Mouse (Mus musculus) right cerebral cortex, postnatal 10 days (tissue): ENCODE measurements at regions not wholly inside any gene's neighbourhood (a gene's known extent, or its start where the extent isn't known, plus 50 kb on each side); places are given as distances from the start of the nearest gene placed in this dataset.
A peak's percentile ranks its signal among the peaks of the same experiment; 100 is the strongest.
"Not testable (repeated sequence)": the region's sequence is repeated elsewhere in the genome, so short reads cannot be mapped to it uniquely, and the experiment has no call there.

Source experiments
- DNase-seq, 2 experiments: peaks; one replicate each; pipeline ENCODE4 v3.0.0; 2021; ENCODE audit warnings: low spot score in 2 of 2

GRCm38 (mm10) chr8:8847579-8847978 is 157.3 kb upstream of the Arglu1 start:
- no peak for DNase-seq

- DNase-seq = no peak
Observed at GRCm38 (mm10) chr8:8842326-8842725, 152.0 kb upstream of the Arglu1 start.

- DNase-seq = not testable (repeated sequence)
Observed at GRCm38 (mm10) chr8:8836166-8836565, 145.8 kb upstream of the Arglu1 start.

GRCm38 (mm10) chr8:8831306-8831705 is 141.0 kb upstream of the Arglu1 start:
- DNase-seq = no peak

GRCm38 (mm10) chr8:8829230-8829629 is 138.9 kb upstream of the Arglu1 start:
- DNase-seq = no peak

- DNase-seq = no peak
Observed at GRCm38 (mm10) chr8:8827555-8827954, 137.2 kb upstream of the Arglu1 start.

GRCm38 (mm10) chr8:8826801-8827200 is 136.5 kb upstream of the Arglu1 start:
- DNase-seq = no peak

- no peak for DNase-seq
Observed at GRCm38 (mm10) chr8:8824886-8825285, 134.6 kb upstream of the Arglu1 start.

GRCm38 (mm10) chr8:8821119-8821518 is 130.8 kb upstream of the Arglu1 start:
- DNase-seq = no peak

- no peak for DNase-seq
Observed at GRCm38 (mm10) chr8:8820614-8821013, 130.3 kb upstream of the Arglu1 start.

GRCm38 (mm10) chr8:8819233-8819931 is 129.1 kb upstream of the Arglu1 start:
- DNase-seq = no peak

GRCm38 (mm10) chr8:8812807-8813167 is 122.5 kb upstream of the Arglu1 start:
- DNase-seq = no peak

- DNase-seq = no peak
Observed at GRCm38 (mm10) chr8:8812051-8812806, 121.9 kb upstream of the Arglu1 start.

GRCm38 (mm10) chr8:8810928-8811327 is 120.6 kb upstream of the Arglu1 start:
- no peak for DNase-seq

- no peak for DNase-seq
Observed at GRCm38 (mm10) chr8:8809835-8810439, 119.6 kb upstream of the Arglu1 start.

GRCm38 (mm10) chr8:8809349-8809748 is 119.0 kb upstream of the Arglu1 start:
- no peak for DNase-seq

- DNase-seq = peak in 1 of 2 experiments; percentile 58
Observed at GRCm38 (mm10) chr8:8802761-8803340, 112.5 kb upstream of the Arglu1 start.

- DNase-seq = peak; percentile 37 to 43
Observed at GRCm38 (mm10) chr8:8802317-8802716, 112.0 kb upstream of the Arglu1 start.

GRCm38 (mm10) chr8:8801578-8801977 is 111.3 kb upstream of the Arglu1 start:
- DNase-seq = no peak

- no peak for DNase-seq
Observed at GRCm38 (mm10) chr8:8797521-8797920, 107.2 kb upstream of the Arglu1 start.

- DNase-seq = no peak
Observed at GRCm38 (mm10) chr8:8796951-8797350, 106.6 kb upstream of the Arglu1 start.

GRCm38 (mm10) chr8:8794711-8795110 is 104.4 kb upstream of the Arglu1 start:
- DNase-seq = no peak

GRCm38 (mm10) chr8:8779931-8780330 is 89.6 kb upstream of the Arglu1 start:
- no peak for DNase-seq
